Mouse (Mus musculus) myocyte (in vitro differentiated cells): ENCODE data around the gene Mtfmt. TPM values are rescaled to one million over a fixed set of nuclear protein-coding genes. Genes with fewer than 3 reads are reported as not detected.

Experiments
- H3K27me3 ChIP-seq: one replicate; pipeline ENCODE4 v1.6.1; 2011; ENCODE audit not compliant: control insufficient read depth, insufficient read depth, insufficient read length
- H3K36me3 ChIP-seq: one replicate; pipeline ENCODE4 v1.6.1; 2011; ENCODE audit not compliant: control insufficient read depth, insufficient read depth
- H3K4me2 ChIP-seq: one replicate; pipeline ENCODE4 v1.6.1; 2011; ENCODE audit warnings: low read depth, control low read depth
- H3K4me3 ChIP-seq: one replicate; pipeline ENCODE4 v1.5.1; 2011; ENCODE audit warnings: mild to moderate bottlenecking, control low read depth, moderate library complexity
- H3K79me2 ChIP-seq: one replicate; pipeline ENCODE4 v1.6.1; 2011; ENCODE audit not compliant: control insufficient read depth, insufficient read depth
- H3ac ChIP-seq: one replicate; pipeline ENCODE4 v1.6.1; 2011; ENCODE audit not compliant: control insufficient read depth, insufficient read length
- CEBPB ChIP-seq: IDR thresholded peaks from 2 replicates; pipeline ENCODE4 v1.6.1; 2011; ENCODE audit warnings: mild to moderate bottlenecking, moderate library complexity; ENCODE audit not compliant: poor library complexity, insufficient read depth, severe bottlenecking
- E2F4 ChIP-seq: IDR thresholded peaks from one replicate; pipeline ENCODE4 v1.6.1; 2011; ENCODE audit warnings: mild to moderate bottlenecking, control low read depth, moderate library complexity; ENCODE audit not compliant: insufficient read depth
- MAX ChIP-seq: IDR thresholded peaks from one replicate; pipeline ENCODE4 v1.6.1; 2011; ENCODE audit warnings: low read depth, mild to moderate bottlenecking, control low read depth
- MYOD1 ChIP-seq, 3 experiments: IDR thresholded peaks; one replicate each; pipeline ENCODE4 v1.6.1; 2011; ENCODE audit warnings: control low read depth in 2 of 3, low read depth in 2 of 3, mild to moderate bottlenecking in 2 of 3, moderate library complexity in 1 of 3; ENCODE audit not compliant: insufficient read length in 2 of 3, control insufficient read depth in 1 of 3
- MYOG ChIP-seq, 3 experiments: IDR thresholded peaks; one replicate each; pipeline ENCODE4 v1.6.1; 2011; ENCODE audit warnings: control low read depth in 2 of 3, low read depth in 2 of 3, mild to moderate bottlenecking in 2 of 3; ENCODE audit not compliant: insufficient read length in 2 of 3, control insufficient read depth in 1 of 3, insufficient read depth in 1 of 3
- POLR2A ChIP-seq: IDR thresholded peaks from one replicate; pipeline ENCODE4 v1.6.1; 2011; ENCODE audit warnings: low read depth, mild to moderate bottlenecking, control low read depth, moderate library complexity; ENCODE audit not compliant: insufficient read length
- POLR2AphosphoS2 ChIP-seq: IDR thresholded peaks from one replicate; pipeline ENCODE4 v1.6.1; 2011; ENCODE audit warnings: low read depth, control low read depth; ENCODE audit not compliant: insufficient read length
- REST ChIP-seq: IDR thresholded peaks from one replicate; pipeline ENCODE4 v1.6.1; 2011; ENCODE audit warnings: mild to moderate bottlenecking, control low read depth, moderate library complexity; ENCODE audit not compliant: insufficient read depth, insufficient read length
- SRF ChIP-seq: IDR thresholded peaks from one replicate; pipeline ENCODE4 v1.6.1; 2011; ENCODE audit warnings: low read depth; ENCODE audit not compliant: control insufficient read depth, insufficient read length
- TCF12 ChIP-seq: IDR thresholded peaks from one replicate; pipeline ENCODE4 v1.6.1; 2011; ENCODE audit warnings: mild to moderate bottlenecking, control low read depth; ENCODE audit not compliant: poor library complexity, insufficient read depth, severe bottlenecking
- TCF3 ChIP-seq: IDR thresholded peaks from one replicate; pipeline ENCODE4 v1.6.1; 2011; ENCODE audit warnings: low read depth, control low read depth; ENCODE audit not compliant: insufficient read length
- USF1 ChIP-seq: IDR thresholded peaks from one replicate; pipeline ENCODE4 v1.6.1; 2011; ENCODE audit warnings: low read depth, mild to moderate bottlenecking, control low read depth, moderate library complexity
- polyA plus RNA-seq: library from polyadenylated mRNA; unstranded; fragments of >200 nt; fragmentation: generic; extraction: Trizol; gene quantifications from one replicate; pipeline ENCODE4 v1.2.1, GENCODE M21; 2012; ENCODE audit warnings: missing spikeins

The Mtfmt gene
- polyA plus RNA-seq, 1 experiment, result 6.3 TPM

- no peak overlapping the region for H3ac ChIP-seq
- H3K27me3 ChIP-seq, result peaks cover 9% of the 10 kb centered on the region
- H3K4me2 ChIP-seq, result no peak overlapping the region
- no peak for TF ChIP-seq POLR2A
- no peak for TF ChIP-seq CEBPB
- TF ChIP-seq TCF12, result no peak
- TF ChIP-seq USF1, result no peak
- no peak for TF ChIP-seq SRF
- TF ChIP-seq E2F4, result no peak
- TF ChIP-seq POLR2AphosphoS2, result no peak
- TF ChIP-seq MYOD1 (IDR thresholded peaks at IDR 0.05; ENCODE audit: control insufficient read depth in 1 of 3, insufficient read length in 2 of 3, low read depth in 2 of 3), result no peak
- TF ChIP-seq MAX, result no peak
- no peak for TF ChIP-seq MYOG (IDR thresholded peaks at IDR 0.05; ENCODE audit: control insufficient read depth in 1 of 3, insufficient read depth in 1 of 3, insufficient read length in 2 of 3, low read depth in 2 of 3)
- no peak for TF ChIP-seq TCF3
- no peak for TF ChIP-seq REST
- H3K36me3 ChIP-seq, result no peaks in the 10 kb centered on the region
- H3K79me2 ChIP-seq, result no peaks in the 10 kb centered on the region
- no peak overlapping the region for H3K4me3 ChIP-seq
Measured at GRCm38 (mm10) chr9:65410378-65410777, 25.2 kb upstream of the Mtfmt start.

DNA sequence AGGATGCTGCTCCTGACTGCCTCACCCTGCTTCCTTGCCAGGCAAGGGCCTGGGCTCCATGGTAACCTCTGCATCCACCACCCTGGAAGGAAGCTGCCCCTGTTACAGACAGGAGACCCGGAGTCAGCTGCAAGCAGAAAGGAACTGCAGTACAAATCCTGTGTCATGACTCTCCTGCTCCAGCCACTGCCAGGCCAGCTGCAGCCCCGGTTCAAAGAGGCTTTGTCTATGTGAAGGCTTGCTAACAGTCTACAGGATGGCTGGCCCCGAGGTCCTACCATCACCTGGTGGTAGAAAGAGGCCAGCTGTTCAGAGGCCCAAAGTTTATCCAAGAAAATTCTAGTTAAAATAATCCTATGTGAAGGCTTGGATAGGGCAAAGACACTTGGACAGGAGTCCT lies 24.3 kb upstream of the Mtfmt start:
- Histone ChIP-seq H3K27me3 (peaks cover 9% of the 10 kb centered on the region), H3ac (no peak overlapping the region), H3K4me3 (no peak overlapping the region), H3K36me3 (no peaks in the 10 kb centered on the region), H3K4me2 (no peak overlapping the region), H3K79me2 (no peaks in the 10 kb centered on the region)
- TF ChIP-seq USF1 (no peak), E2F4 (no peak), CEBPB (no peak), POLR2A (no peak), MYOD1 (IDR thresholded peaks at IDR 0.05; ENCODE audit: control insufficient read depth in 1 of 3, insufficient read length in 2 of 3, low read depth in 2 of 3) (no peak), MAX (no peak), TCF12 (no peak), MYOG (IDR thresholded peaks at IDR 0.05; ENCODE audit: control insufficient read depth in 1 of 3, insufficient read depth in 1 of 3, insufficient read length in 2 of 3, low read depth in 2 of 3) (no peak), POLR2AphosphoS2 (no peak), REST (no peak), SRF (no peak), TCF3 (no peak)

DNA sequence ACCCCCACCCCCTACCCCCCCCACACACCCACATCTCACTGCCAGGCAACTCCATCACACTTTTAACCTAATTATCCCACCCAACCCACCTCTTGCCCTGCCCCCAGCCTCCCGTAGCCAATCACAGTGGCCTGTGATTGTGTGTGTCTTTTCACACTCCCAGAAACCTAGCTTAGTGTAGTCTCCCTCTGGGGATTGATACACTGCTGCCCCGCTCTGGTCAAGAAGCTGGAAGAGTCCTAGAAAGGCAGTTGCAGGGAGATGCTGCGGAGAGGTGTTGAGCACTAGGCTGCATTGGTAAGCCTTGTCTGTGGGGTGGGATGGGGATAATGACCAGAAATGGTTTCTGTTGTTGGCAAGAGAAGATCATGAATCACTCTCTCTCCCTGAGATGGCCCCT lies 17.8 kb upstream of the Mtfmt start:
- Histone ChIP-seq H3K79me2 (no peaks in the 10 kb centered on the region), H3K4me2 (no peak overlapping the region), H3K4me3 (no peak overlapping the region), H3K27me3 (peaks cover 5% of the 10 kb centered on the region), H3ac (no peak overlapping the region), H3K36me3 (no peaks in the 10 kb centered on the region)
- TF ChIP-seq SRF (no peak), POLR2AphosphoS2 (no peak), MAX (no peak), USF1 (no peak), TCF3 (no peak), E2F4 (no peak), REST (no peak), CEBPB (no peak)

DNA sequence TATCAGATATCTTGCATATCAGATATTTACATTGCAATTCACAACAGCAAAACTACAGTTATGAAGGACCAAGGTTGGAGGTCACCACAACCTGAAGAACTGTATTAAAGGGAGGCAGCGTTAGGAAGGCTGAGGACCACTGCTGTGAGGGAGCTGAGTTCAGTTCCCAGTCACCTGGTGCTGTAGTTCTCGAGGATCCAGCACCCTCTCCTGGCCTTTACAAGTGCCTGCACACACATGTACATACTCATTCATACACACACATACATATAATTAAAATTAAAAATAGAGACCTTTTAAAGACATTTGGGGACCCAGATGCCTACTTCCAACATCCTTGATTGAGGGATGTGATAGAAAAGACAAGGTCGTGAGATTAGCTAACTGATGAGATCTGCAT lies 15.9 kb upstream of the Mtfmt start:
- Histone ChIP-seq H3ac (no peak overlapping the region), H3K4me2 (no peak overlapping the region), H3K4me3 (no peak overlapping the region), H3K36me3 (no peaks in the 10 kb centered on the region), H3K79me2 (no peaks in the 10 kb centered on the region), H3K27me3 (no peaks in the 10 kb centered on the region)
- no peak for TF ChIP-seq MYOD1 (IDR thresholded peaks at IDR 0.05; ENCODE audit: control insufficient read depth in 1 of 3, insufficient read length in 2 of 3, low read depth in 2 of 3)
- TF ChIP-seq USF1, result no peak
- no peak for TF ChIP-seq TCF3
- no peak for TF ChIP-seq MAX
- no peak for TF ChIP-seq MYOG (IDR thresholded peaks at IDR 0.05; ENCODE audit: control insufficient read depth in 1 of 3, insufficient read depth in 1 of 3, insufficient read length in 2 of 3, low read depth in 2 of 3)
- no peak for TF ChIP-seq TCF12

DNA sequence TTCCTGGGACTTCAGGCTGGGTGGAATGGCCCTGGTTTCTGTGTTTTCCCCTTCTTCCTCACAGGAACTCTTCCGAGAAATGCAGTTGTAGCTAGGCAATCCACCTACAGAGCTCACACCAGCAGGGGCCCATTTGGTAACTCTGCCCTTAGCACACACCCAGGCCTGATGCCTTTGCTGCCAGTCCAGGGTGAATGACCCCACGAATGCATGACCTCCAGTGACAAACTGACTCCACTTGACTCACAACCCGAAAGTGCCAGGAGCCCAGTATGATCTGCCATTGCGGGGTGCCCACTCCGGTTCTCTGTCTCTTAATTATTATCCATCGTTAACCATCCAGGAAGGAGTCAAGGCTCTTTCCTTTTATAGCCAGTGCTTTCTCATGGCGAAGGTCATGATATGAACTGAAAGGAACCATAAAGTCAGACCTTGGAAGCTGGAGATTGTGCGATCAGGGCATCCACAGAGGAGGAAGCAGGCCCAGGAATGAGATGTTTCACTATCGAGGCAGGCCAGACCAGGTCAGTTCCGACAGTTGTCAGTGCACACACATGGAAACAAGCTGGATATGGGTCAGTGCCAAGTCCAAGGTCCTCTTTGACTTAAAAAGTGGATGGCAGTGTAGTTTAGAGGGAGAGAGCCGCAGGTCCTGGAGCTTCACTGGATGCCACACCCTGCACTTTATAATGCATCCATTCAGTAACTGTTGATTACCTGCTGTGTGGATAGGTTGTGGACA lies 12.7 kb upstream of the Mtfmt start, which contains the start of gene Slc51b:
Gene Slc51b (minus strand): TSS at position 196 of the 742 bp plus-strand sequence.
- H3K4me3 ChIP-seq, result no peak within 1 kb of the TSS
- no peaks in the 10 kb centered on the region for H3K36me3 ChIP-seq
- H3K4me2 ChIP-seq, result no peak within 1 kb of the TSS
- TF ChIP-seq MYOD1 (IDR thresholded peaks at IDR 0.05; ENCODE audit: control insufficient read depth in 1 of 3, insufficient read length in 2 of 3, low read depth in 2 of 3) (no peak), POLR2A (no peak), POLR2AphosphoS2 (no peak), REST (no peak), TCF12 (no peak), TCF3 (no peak)
- no peaks in the 10 kb centered on the region for H3K27me3 ChIP-seq
- no peak within 1 kb of the TSS for H3ac ChIP-seq
- no peaks in the 10 kb centered on the region for H3K79me2 ChIP-seq
